Mouse (Mus musculus): Measurements from ENCODE around the gene Lhx3. TPM values are rescaled to one million over a fixed set of nuclear protein-coding genes. Genes with fewer than 3 reads are reported as not detected.
A peak's percentile ranks its signal among the peaks of the same experiment; 100 is the strongest.

Lhx3 gene
- total RNA-seq, 2 experiments from 2014 or later, result 0.15 TPM; not detected in 1

- no peak for DNase-seq (ENCODE audit: low spot score in 2 of 2)
- intact Hi-C loops (cut with DNase I), result no loop called here
Observed at GRCm38 (mm10) chr2:26205126-26205525, 3.0 kb downstream of the Lhx3 start.

GRCm38 (mm10) chr2:26202849-26203475 lies 5.1 kb downstream of the Lhx3 start:
- peak; percentile 35 to 42 for DNase-seq (ENCODE audit: low spot score in 2 of 2)

GRCm38 (mm10) chr2:26201926-26202848 lies 5.9 kb downstream of the Lhx3 start:
- intact Hi-C loops (cut with DNase I), result no loop called here
- peak in 1 of 2 experiments; percentile 26 for DNase-seq (ENCODE audit: low spot score in 2 of 2)

More at GRCm38 (mm10) chr2:26202849-26203475, 5.1 kb downstream of the Lhx3 start:
- intact Hi-C loops (cut with DNase I), result no loop called here

- intact Hi-C loops (cut with DNase I), result no loop called here
Observed at GRCm38 (mm10) chr2:26198488-26198887, 9.6 kb downstream of the Lhx3 start.

GRCm38 (mm10) chr2:26194552-26195339 lies 13.3 kb downstream of the Lhx3 start:
- no peak for DNase-seq (ENCODE audit: low spot score in 2 of 2)
- intact Hi-C loops (cut with DNase I), result no loop called here

More at GRCm38 (mm10) chr2:26198488-26198887, 9.6 kb downstream of the Lhx3 start:
- no peak for DNase-seq (ENCODE audit: low spot score in 2 of 2)

- no peak for DNase-seq (ENCODE audit: low spot score in 2 of 2)
- intact Hi-C loops (cut with DNase I), result no loop called here
Observed at GRCm38 (mm10) chr2:26188517-26188916, 19.6 kb downstream of the Lhx3 start.

GRCm38 (mm10) chr2:26184352-26184751 lies 23.7 kb downstream of the Lhx3 start:
- no peak for DNase-seq (ENCODE audit: low spot score in 2 of 2)
- intact Hi-C loops (cut with DNase I), result no loop called here

GRCm38 (mm10) chr2:26182646-26183045 lies 25.4 kb downstream of the Lhx3 start:
- intact Hi-C loops (cut with DNase I), result no loop called here
- DNase-seq (ENCODE audit: low spot score in 2 of 2), result no peak

- no peak for DNase-seq (ENCODE audit: low spot score in 2 of 2)
- intact Hi-C loops (cut with DNase I), result no loop called here
Observed at GRCm38 (mm10) chr2:26177189-26177588, 30.9 kb downstream of the Lhx3 start.

GRCm38 (mm10) chr2:26176731-26177130 lies 31.4 kb downstream of the Lhx3 start:
- DNase-seq (ENCODE audit: low spot score in 2 of 2), result no peak
- intact Hi-C loops (cut with DNase I), result no loop called here

GRCm38 (mm10) chr2:26175191-26175590 lies 32.9 kb downstream of the Lhx3 start:
- no peak for DNase-seq (ENCODE audit: low spot score in 2 of 2)
- intact Hi-C loops (cut with DNase I), result no loop called here

- no peak for DNase-seq (ENCODE audit: low spot score in 2 of 2)
- intact Hi-C loops (cut with DNase I), result no loop called here
Observed at GRCm38 (mm10) chr2:26172166-26172565, 35.9 kb downstream of the Lhx3 start.

- DNase-seq (ENCODE audit: low spot score in 2 of 2), result no peak
- intact Hi-C loops (cut with DNase I), result no loop called here
Observed at GRCm38 (mm10) chr2:26170376-26170775, 37.7 kb downstream of the Lhx3 start.

- intact Hi-C loops (cut with DNase I), result no loop called here
- no peak for DNase-seq (ENCODE audit: low spot score in 2 of 2)
Observed at GRCm38 (mm10) chr2:26168843-26169579, 39.1 kb downstream of the Lhx3 start.

GRCm38 (mm10) chr2:26166890-26167289 lies 41.2 kb downstream of the Lhx3 start:
- no peak for DNase-seq (ENCODE audit: low spot score in 2 of 2)
- intact Hi-C loops (cut with DNase I), result no loop called here

GRCm38 (mm10) chr2:26158064-26158463 lies 50.0 kb downstream of the Lhx3 start:
- intact Hi-C loops (cut with DNase I), result no loop called here
- no peak for DNase-seq (ENCODE audit: low spot score in 2 of 2)

- DNase-seq (ENCODE audit: low spot score in 2 of 2), result no peak
Observed at GRCm38 (mm10) chr2:26156191-26156977, 51.7 kb downstream of the Lhx3 start.

GRCm38 (mm10) chr2:26155737-26156136 lies 52.4 kb downstream of the Lhx3 start:
- intact Hi-C loops (cut with DNase I), result loop anchor here (2.0 kb wide), 1 partner anchor 117 kb away; no protein-coding TSS in a partner anchor

More at GRCm38 (mm10) chr2:26156191-26156977, 51.7 kb downstream of the Lhx3 start:
- intact Hi-C loops (cut with DNase I), result no loop called here

More at GRCm38 (mm10) chr2:26155737-26156136, 52.4 kb downstream of the Lhx3 start:
- no peak for DNase-seq (ENCODE audit: low spot score in 2 of 2)
